Mouse (Mus musculus): Measurements from ENCODE around the gene F10. TPM values are rescaled to one million over a fixed set of nuclear protein-coding genes. Genes with fewer than 3 reads are reported as not detected.

The F10 gene
- 0.92 and 1.6 TPM in 2 replicates for polyA plus RNA-seq (2012; rRNA removed; ENCODE audit: low replicate concordance)

DNA sequence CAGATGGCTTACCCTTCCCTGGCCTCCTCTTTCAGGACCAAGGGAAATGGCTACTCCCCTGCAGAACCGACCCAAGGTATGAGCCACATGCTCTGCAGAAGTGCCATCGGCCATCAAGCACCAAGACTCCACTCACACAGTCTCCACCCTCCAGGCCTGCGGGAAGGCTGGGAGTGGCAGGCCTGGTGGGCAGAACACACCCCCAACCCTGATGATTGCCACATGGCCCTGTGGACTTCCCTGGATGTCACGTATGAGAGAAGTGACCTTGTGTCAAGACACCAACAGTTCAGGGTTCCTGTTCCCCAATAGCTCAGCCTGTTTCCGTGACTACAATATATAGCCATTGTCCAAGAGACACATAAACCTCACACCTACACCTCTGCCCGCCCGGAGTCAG is at the start of gene F10:
F10 (plus strand) TSS at position 294 of the 400 bp plus-strand sequence.

DNA sequence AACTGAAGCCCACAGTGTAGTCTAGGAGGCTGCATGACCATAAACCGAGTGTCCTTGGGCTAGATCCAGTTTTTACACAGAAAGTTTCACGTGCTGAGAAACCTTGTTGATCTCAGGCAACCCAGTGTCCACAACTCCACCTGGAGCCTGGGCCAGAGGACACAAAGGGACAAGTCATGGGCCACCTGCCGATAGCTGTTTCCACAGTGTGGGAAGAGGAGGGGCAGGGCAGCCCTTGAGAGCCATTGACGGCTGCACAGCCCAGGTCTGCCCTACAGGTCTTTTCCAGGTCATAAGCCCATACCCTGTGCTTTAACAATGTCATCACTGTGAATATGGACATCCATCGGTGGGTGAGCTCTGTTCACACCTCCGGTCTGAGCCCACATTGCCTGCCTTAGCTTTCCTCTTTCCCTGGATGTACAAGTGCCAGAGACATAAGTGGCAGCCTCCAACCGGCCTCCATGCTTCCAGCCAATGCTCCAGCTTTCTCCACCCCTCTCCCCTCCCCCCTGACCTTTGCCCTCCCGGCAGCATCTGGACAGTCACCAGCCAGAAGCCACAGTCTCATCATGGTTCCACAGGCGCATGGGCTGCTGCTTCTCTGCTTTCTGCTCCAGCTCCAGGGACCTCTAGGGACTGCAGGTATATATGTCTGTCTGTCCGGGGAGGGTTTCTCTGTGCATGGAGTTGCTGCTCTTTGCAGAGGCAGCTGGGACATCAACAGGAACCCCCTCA is 11.5 kb upstream of the F10 start, which contains the start of gene F7:
F7 (plus strand) TSS at position 548 of the 738 bp plus-strand sequence.

DNA sequence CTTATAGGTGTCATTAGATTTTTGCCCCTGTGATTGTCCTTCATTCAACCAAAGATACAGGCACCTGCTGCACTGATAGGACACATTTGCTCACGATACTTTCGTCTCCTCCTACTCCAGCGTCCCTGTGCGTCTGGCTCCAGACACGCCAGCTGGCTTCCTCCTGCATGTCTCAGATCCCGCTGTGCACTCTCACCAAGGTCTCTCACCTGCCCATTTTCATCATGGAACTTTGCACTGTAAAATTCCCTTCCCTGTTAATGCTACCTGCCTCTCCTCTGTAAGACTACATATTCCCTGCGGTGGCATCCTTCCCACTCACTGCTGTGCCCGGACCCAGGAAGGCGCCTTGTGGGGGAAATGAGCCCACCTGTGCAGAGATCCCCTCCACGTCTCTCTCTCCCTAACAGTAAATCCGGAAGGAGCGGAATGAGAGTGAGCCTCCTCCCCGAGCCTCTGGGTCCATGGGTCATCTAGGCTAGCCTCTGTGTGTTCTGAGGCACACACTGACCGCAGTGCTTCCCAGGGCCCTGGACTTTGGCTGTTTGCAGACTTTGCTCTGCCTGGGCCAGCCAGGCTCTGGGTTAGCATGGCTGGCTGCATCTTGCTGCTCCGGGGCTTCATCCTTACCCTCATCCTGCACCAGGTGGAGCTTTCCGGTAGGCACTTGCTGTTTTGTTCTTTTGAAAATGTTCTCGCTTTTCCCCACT is 23.5 kb downstream of the F10 start, which contains the start of gene Proz:
Proz (plus strand) TSS at position 474 of the 710 bp plus-strand sequence.

DNA sequence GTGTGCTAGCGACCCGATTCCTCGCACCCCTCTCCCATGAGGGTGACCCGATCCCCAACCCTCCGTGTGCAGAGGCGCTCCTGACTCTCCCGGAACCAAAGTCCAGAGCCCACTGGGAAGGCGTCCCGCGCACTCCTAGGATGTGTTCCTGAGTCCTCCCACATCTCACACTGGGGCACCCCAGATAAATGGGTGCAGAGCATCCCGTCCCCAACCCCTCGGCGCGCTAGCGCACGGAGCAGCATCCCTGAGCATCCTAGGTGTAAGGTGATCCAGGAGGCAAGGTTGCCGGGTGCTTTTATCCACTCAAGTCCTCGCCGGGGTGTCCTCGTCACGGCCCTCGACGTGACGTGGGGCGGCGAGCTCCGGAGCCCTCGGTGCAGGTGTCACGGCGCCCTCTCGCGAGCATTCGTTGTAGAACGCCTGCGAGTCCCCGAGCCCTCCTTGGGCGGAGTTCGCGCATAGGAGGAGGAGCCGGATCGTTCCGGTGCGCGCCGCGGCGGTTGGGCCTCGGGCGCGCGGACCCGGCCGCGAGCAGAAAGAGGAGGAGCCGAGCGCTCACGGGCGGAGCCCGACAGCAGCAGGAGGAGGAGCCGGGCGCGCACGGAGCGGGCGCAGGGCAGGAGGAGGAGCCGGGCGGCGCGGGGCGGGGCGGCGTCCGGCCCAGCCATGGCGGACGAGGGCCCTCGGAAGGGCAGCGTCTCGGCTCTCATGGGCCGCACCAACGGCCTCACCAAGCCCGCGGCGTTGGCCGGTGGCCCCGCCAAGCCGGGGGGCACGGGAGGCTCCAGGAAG is 68.2 kb downstream of the F10 start, which contains the start of the genes Pcid2 and Cul4a:
Pcid2 (minus strand) TSS at position 373 of the 795 bp plus-strand sequence.
Cul4a (plus strand) TSS at position 535 of the 795 bp plus-strand sequence.

Other genes starting within 250 kb of the F10 start
- gene Mcf2l, start 163.5 kb upstream of the F10 start, polyA plus RNA-seq (2012; rRNA removed; ENCODE audit: low replicate concordance): 13.6 and 17.9 TPM in 2 replicates
- gene F7, start 11.3 kb upstream of the F10 start, polyA plus RNA-seq (2012; rRNA removed; ENCODE audit: low replicate concordance): 1.4 and 1.5 TPM in 2 replicates
- gene Proz, start 23.6 kb downstream of the F10 start, polyA plus RNA-seq (2012; rRNA removed; ENCODE audit: low replicate concordance): 0.04 and 1.2 TPM in 2 replicates
- 21.4 and 25.1 TPM in 2 replicates for gene Pcid2, start 68.2 kb downstream of the F10 start, polyA plus RNA-seq (2012; rRNA removed; ENCODE audit: low replicate concordance)
- 36.6 and 48.9 TPM in 2 replicates for gene Cul4a, start 68.3 kb downstream of the F10 start, polyA plus RNA-seq (2012; rRNA removed; ENCODE audit: low replicate concordance)
- 448 and 578 TPM in 2 replicates for gene Lamp1, start 121.9 kb downstream of the F10 start, polyA plus RNA-seq (2012; rRNA removed; ENCODE audit: low replicate concordance)
- gene Grtp1, start 163.3 kb downstream of the F10 start, polyA plus RNA-seq (2012; rRNA removed; ENCODE audit: low replicate concordance): 7.1 and 16.2 TPM in 2 replicates
- 0.53 and 2.8 TPM in 2 replicates for gene Adprhl1, start 216.9 kb downstream of the F10 start, polyA plus RNA-seq (2012; rRNA removed; ENCODE audit: low replicate concordance)

Data from mammary gland, adult 2 months (tissue).